Mouse (Mus musculus) C2C12 (cell line): ENCODE results near the gene Klk15.

ENCODE experiments used
- CEBPB ChIP-seq: IDR thresholded peaks from one replicate; pipeline ENCODE4 v1.6.1; 2011; ENCODE audit warnings: low read depth, mild to moderate bottlenecking, control low read depth, moderate library complexity
- CTCF ChIP-seq: IDR thresholded peaks from one replicate; pipeline ENCODE4 v1.5.1; 2011; ENCODE audit not compliant: control insufficient read depth, insufficient read depth, insufficient read length
- MAX ChIP-seq: IDR thresholded peaks from one replicate; pipeline ENCODE4 v1.6.1; 2011; ENCODE audit warnings: mild to moderate bottlenecking, control low read depth
- MYOG ChIP-seq: IDR thresholded peaks from one replicate; pipeline ENCODE4 v1.6.1; 2011; ENCODE audit not compliant: control insufficient read depth, insufficient read length; ENCODE audit errors: extremely low read depth
- USF1 ChIP-seq: IDR thresholded peaks from one replicate; pipeline ENCODE4 v1.6.1; 2011; ENCODE audit warnings: low read depth, mild to moderate bottlenecking, control low read depth, moderate library complexity

- TF ChIP-seq CTCF: no peak
- TF ChIP-seq MAX: no peak
- TF ChIP-seq MYOG: no peak
- no peak for TF ChIP-seq USF1
- TF ChIP-seq CEBPB: no peak
These were observed 5.0 kb upstream of the Klk15 start for GRCm38 (mm10) chr7:43928521-43928920.
